Mouse (Mus musculus) thymus, adult 2 months (tissue): ENCODE results near the gene Uncx.

ENCODE experiments used
- CTCF ChIP-seq: fragments of 200-500 bp; IDR thresholded peaks from 2 replicates; pipeline ENCODE4 v1.5.1; 2012; ENCODE audit warnings: mild to moderate bottlenecking, control low read depth, low read length, moderate library complexity, borderline replicate concordance; ENCODE audit not compliant: control insufficient read depth, poor library complexity, insufficient read depth; ENCODE audit errors: extremely low read depth
- POLR2A ChIP-seq: fragments of 200-500 bp; IDR thresholded peaks from 2 replicates; pipeline ENCODE4 v1.6.1; 2012; ENCODE audit warnings: mild to moderate bottlenecking, low read length, control low read depth, moderate library complexity; ENCODE audit not compliant: control insufficient read depth, poor library complexity, insufficient read depth; ENCODE audit errors: extremely low read depth

DNA sequence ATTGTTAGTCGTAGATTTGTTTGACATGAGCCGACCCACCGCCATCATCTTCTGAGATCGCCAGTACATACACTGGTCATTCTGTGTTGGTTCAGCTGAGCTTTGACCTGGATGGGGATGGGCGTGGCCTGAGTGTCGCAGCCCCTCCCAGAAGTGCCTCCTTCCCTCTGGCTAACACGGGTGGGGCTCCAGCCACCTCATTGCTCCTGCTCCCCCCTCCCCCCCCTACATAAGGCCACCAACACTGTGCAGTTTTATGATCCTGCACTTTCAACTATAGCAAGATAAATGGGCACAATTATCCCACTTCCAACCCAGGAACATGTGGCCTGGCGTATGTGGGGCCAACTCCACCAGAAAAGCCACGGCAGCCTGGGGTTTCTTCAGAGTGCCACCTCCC, 31.8 kb downstream of the Uncx start:
- no peak for TF ChIP-seq POLR2A
- TF ChIP-seq CTCF: no peak
